Mouse (Mus musculus) spleen, adult 2 months (tissue): ENCODE results near the gene Mtmr2.

Source experiments
- CTCF ChIP-seq: fragments of 200-500 bp; IDR thresholded peaks from 2 replicates; pipeline ENCODE4 v1.5.1; 2011; ENCODE audit warnings: mild to moderate bottlenecking, inconsistent platforms; ENCODE audit not compliant: insufficient read depth, insufficient read length, insufficient replicate concordance; ENCODE audit errors: extremely low read depth
- POLR2A ChIP-seq: fragments of 200-500 bp; IDR thresholded peaks from 2 replicates; pipeline ENCODE4 v1.6.1; 2011; ENCODE audit warnings: low read depth, low read length, inconsistent platforms

DNA sequence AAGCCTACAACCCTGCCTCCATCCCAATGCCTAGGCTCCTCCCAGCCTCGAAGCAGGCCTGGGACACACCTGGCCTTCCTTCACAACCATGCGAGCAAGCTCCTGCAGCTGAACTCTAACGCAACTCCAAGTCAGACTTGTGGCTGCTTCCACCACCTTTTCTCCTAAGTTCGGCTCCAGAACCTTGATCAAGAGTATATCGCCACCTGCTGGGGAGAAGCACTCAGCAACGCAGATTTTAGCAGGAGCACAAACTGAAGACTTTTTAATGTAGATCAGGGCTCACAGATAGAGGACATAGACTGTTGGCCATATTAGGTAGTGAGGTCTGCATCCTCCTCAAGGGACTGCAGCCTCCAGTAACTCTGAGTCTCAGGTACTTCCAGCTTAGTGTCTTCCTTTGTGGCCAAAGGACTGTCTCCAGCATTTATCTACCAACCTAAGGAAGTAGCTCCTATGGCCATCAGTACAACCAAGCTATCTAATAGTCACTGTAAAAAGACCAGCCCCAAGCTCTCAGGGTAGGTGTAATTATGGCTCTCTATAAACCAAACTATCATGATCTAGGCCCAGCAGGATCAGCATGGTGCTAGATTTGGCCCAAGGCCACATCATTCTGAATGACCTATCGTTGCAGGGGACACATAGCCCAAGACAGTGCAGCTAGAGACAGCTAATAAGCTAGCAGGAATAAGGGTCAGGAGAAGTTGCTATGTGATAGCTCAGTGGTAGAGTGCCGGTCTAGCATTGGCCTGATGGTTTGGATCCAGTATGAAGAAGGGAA, 31.7 kb upstream of the Mtmr2 start:
- peak; percentile 60; the same call in 1 of the 2 replicates for TF ChIP-seq CTCF
- no peak for TF ChIP-seq POLR2A
